Mouse (Mus musculus) B cell, adult 62 days (primary cell): Measurements from ENCODE around the gene Olfr90. TPM values are rescaled to one million over a fixed set of nuclear protein-coding genes. Genes with fewer than 3 reads are reported as not detected.

Experiments
- total RNA-seq: library from RNA; stranded (reverse); gene quantifications from 4 replicates; pipeline ENCODE4 v1.2.4, GENCODE M21; 2023

Gene Olfr90
- total RNA-seq = 0.21 TPM in 1 of 4 replicates, not detected in the others

GRCm38 (mm10) chr17:37088399-37088798 lies at the start of gene Olfr90:
TSS of gene Olfr90 (minus strand) at chr17:37088499.

GRCm38 (mm10) chr17:37119988-37120387 lies 31.7 kb upstream of the Olfr90 start, which contains the start of gene Olfr92:
TSS of gene Olfr92 (minus strand) at chr17:37120088.

GRCm38 (mm10) chr17:37098178-37098577 lies 9.9 kb upstream of the Olfr90 start, which contains the start of gene Olfr91:
TSS of gene Olfr91 (minus strand) at chr17:37098278.

GRCm38 (mm10) chr17:37045611-37046311 lies 42.5 kb downstream of the Olfr90 start, which contains the start of gene Gabbr1:
TSS of gene Gabbr1 (plus strand) at chr17:37045966.

Other genes with a start within 250 kb of the Olfr90 start
- not detected in 4 replicates for gene Trim15, start 221.3 kb downstream of the Olfr90 start, total RNA-seq
- gene Trim10, start 218.9 kb downstream of the Olfr90 start, total RNA-seq = 0.25 to 0.35 TPM in 2 of 4 replicates, not detected in the others
- not detected in 4 replicates for gene Trim40, start 198.4 kb downstream of the Olfr90 start, total RNA-seq
- not detected in 4 replicates for gene Trim31, start 190.4 kb downstream of the Olfr90 start, total RNA-seq
- gene Rnf39, start 145.6 kb downstream of the Olfr90 start, total RNA-seq = not detected in 4 replicates
- 96.5 to 112 TPM (median 98.9 TPM) in 4 replicates for gene Ppp1r11, start 136.8 kb downstream of the Olfr90 start, total RNA-seq
- gene Znrd1, start 129.9 kb downstream of the Olfr90 start, total RNA-seq = 74.9 to 82.2 TPM (median 80.0 TPM) in 4 replicates
- 1.0 to 2.7 TPM (median 1.3 TPM) in 4 replicates for gene Znrd1as, start 129.9 kb downstream of the Olfr90 start, total RNA-seq
- not detected in 4 replicates for gene 2410137M14Rik, start 107.3 kb downstream of the Olfr90 start, total RNA-seq
- not detected in 4 replicates for gene H2-M5, start 99.0 kb downstream of the Olfr90 start, total RNA-seq
- not detected in 4 replicates for gene Zfp57, start 87.3 kb downstream of the Olfr90 start, total RNA-seq
- gene Mog, start 65.1 kb downstream of the Olfr90 start, total RNA-seq = not detected in 4 replicates
- 63.3 to 72.7 TPM (median 66.7 TPM) in 4 replicates for gene Gabbr1, start 42.5 kb downstream of the Olfr90 start, total RNA-seq
- not detected in 4 replicates for gene Olfr91, start 9.8 kb upstream of the Olfr90 start, total RNA-seq
- not detected in 4 replicates for gene Olfr92, start 31.6 kb upstream of the Olfr90 start, total RNA-seq
- gene Olfr93, start 73.0 kb upstream of the Olfr90 start, total RNA-seq = not detected in 4 replicates
- gene Ubd, start 105.4 kb upstream of the Olfr90 start, total RNA-seq = 0.89 TPM in 1 of 4 replicates, not detected in the others
- gene Olfr94, start 112.5 kb upstream of the Olfr90 start, total RNA-seq = not detected in 4 replicates
- gene Olfr95, start 124.6 kb upstream of the Olfr90 start, total RNA-seq = not detected in 4 replicates
- gene Olfr96, start 131.6 kb upstream of the Olfr90 start, total RNA-seq = not detected in 4 replicates
- gene Olfr97, start 148.8 kb upstream of the Olfr90 start, total RNA-seq = not detected in 4 replicates
- gene Olfr98, start 175.2 kb upstream of the Olfr90 start, total RNA-seq = not detected in 4 replicates
- 56.5 to 62.1 TPM (median 57.9 TPM) in 4 replicates for gene H2-M3, start 181.7 kb upstream of the Olfr90 start, total RNA-seq
- gene Olfr99, start 195.0 kb upstream of the Olfr90 start, total RNA-seq = not detected in 4 replicates
- not detected in 4 replicates for gene Olfr101, start 215.8 kb upstream of the Olfr90 start, total RNA-seq
- not detected in 4 replicates for gene Olfr102, start 228.6 kb upstream of the Olfr90 start, total RNA-seq